Mouse (Mus musculus) liver, postnatal 0 days (tissue): ENCODE results near the gene Ndufb10.

Experiments
- CTCF ChIP-seq: sonication (generic); IDR thresholded peaks from 2 replicates; pipeline ENCODE4 v1.5.1; 2016; ENCODE audit warnings: antibody characterized with exemption, low read depth
- EP300 ChIP-seq: IDR thresholded peaks from 2 replicates; pipeline ENCODE4 v1.6.1; 2016; ENCODE audit warnings: antibody characterized with exemption, low read depth, mild to moderate bottlenecking

GRCm38 (mm10) chr17:24743896-24744295 is 19.6 kb upstream of the Ndufb10 start:
- no peak for TF ChIP-seq CTCF
- no peak for TF ChIP-seq EP300
